Mouse (Mus musculus) liver, embryonic 14.5 days (tissue): Measurements from ENCODE around the gene Msl2. TPM values are rescaled to one million over a fixed set of nuclear protein-coding genes. Genes with fewer than 3 reads are reported as not detected.

Experiments used
- ATAC-seq: fragments of 200-750 bp; cut with Nextera tagmentation; 2 replicates; pipeline ENCODE4 v1.8.0; 2017; ENCODE audit warnings: moderate number of reproducible peaks, mild to moderate bottlenecking, moderate library complexity; ENCODE audit not compliant: insufficient read depth
- DNase-seq, 3 experiments: peaks; one replicate each; pipeline ENCODE4 v3.0.0-alpha.2; 2012 to 2013; ENCODE audit warnings: low read depth in 3 of 3, low spot score in 3 of 3
- H3K27ac ChIP-seq: fragments of 300-500 bp; sonication (generic); 2 replicates; pipeline ENCODE4 v1.5.1; 2014; ENCODE audit warnings: moderate library complexity, mild to moderate bottlenecking, control low read depth, inconsistent platforms
- H3K27me3 ChIP-seq: fragments of 300-500 bp; sonication (generic); 2 replicates; pipeline ENCODE4 v1.6.1; 2014; ENCODE audit warnings: mild to moderate bottlenecking, low read length, moderate library complexity; ENCODE audit not compliant: control insufficient read depth, insufficient read depth
- H3K36me3 ChIP-seq: fragments of 300-500 bp; sonication (generic); replicated peaks from 2 replicates; pipeline ENCODE4 v1.6.1; 2014; ENCODE audit warnings: low read depth; ENCODE audit not compliant: control insufficient read depth, insufficient read depth
- H3K4me1 ChIP-seq, 2 experiments: fragments of 200-500 bp in 1 of 2; fragments of 300-500 bp in 1 of 2; sonication (generic) in 1 of 2; replicated peaks; 2 replicates each; pipeline ENCODE4 v1.6.1; 2012 to 2014; ENCODE audit warnings: antibody characterized with exemption in 1 of 2, inconsistent platforms in 1 of 2, low read length in 1 of 2; ENCODE audit not compliant: control insufficient read depth in 2 of 2, insufficient read depth in 2 of 2
- H3K4me2 ChIP-seq: fragments of 300-500 bp; sonication (generic); 2 replicates; pipeline ENCODE4 v1.6.1; 2014; ENCODE audit warnings: low read depth, mild to moderate bottlenecking, control low read depth, moderate library complexity
- H3K4me3 ChIP-seq, 2 experiments: fragments of 200-500 bp in 1 of 2; fragments of 300-500 bp in 1 of 2; sonication (generic) in 1 of 2; 2 replicates each; pipeline ENCODE4 v1.5.1; 2012 to 2014; ENCODE audit warnings: low read depth in 2 of 2, low read length in 2 of 2, mild to moderate bottlenecking in 2 of 2, control low read depth in 1 of 2, inconsistent platforms in 1 of 2, moderate library complexity in 1 of 2; ENCODE audit not compliant: insufficient read depth in 1 of 2
- H3K9ac ChIP-seq: fragments of 300-500 bp; sonication (generic); replicated peaks from 2 replicates; pipeline ENCODE4 v1.6.1; 2014; ENCODE audit warnings: mild to moderate bottlenecking, control low read depth, moderate library complexity
- H3K9me3 ChIP-seq: fragments of 300-500 bp; sonication (generic); 2 replicates; pipeline ENCODE4 v1.6.1; 2016; ENCODE audit warnings: low read length, mixed read lengths; ENCODE audit not compliant: control insufficient read depth
- CTCF ChIP-seq: IDR thresholded peaks from 2 replicates; pipeline ENCODE4 v1.5.1; 2016; ENCODE audit warnings: antibody characterized with exemption, low read depth, control low read depth
- EP300 ChIP-seq: IDR thresholded peaks from 2 replicates; pipeline ENCODE4 v1.6.1; 2016; ENCODE audit warnings: antibody characterized with exemption, low read depth
- WGBS: fragments of 180-500 bp; shearing (Covaris S2); extraction: QIAGEN DNeasy Blood & Tissue Kit; methylation state at CpG from one replicate; pipeline ENCODE4 v1.1.7; 2014; ENCODE audit not compliant: insufficient replicate concordance; 5-methylcytosine and 5-hydroxymethylcytosine counted together
- polyA plus RNA-seq, 2 experiments: library from polyadenylated mRNA; depleted of rRNA in 1 of 2; stranded (reverse) in 1 of 2; unstranded in 1 of 2; fragments of >200 nt; fragmentation: Nextera tagmentation in 1 of 2; extraction: Ambion mirVana in 1 of 2; gene quantifications; 2 replicates each; pipeline versions ENCODE4 v1.2.1 to v1.2.3; 2012 to 2014

The Msl2 gene
- polyA plus RNA-seq, 2 experiments = 2.3 to 9.4 TPM

- H3K27ac ChIP-seq = no peak overlapping the region; the same call in 1 of the 2 replicates
- peaks cover 21 to 24% of the 10 kb centered on the region in 2 experiments for H3K4me1 ChIP-seq
- ATAC-seq (no peak), DNase-seq (no peak)
- no peaks in the 10 kb centered on the region for H3K27me3 ChIP-seq
- peak overlapping the region; percentile 7 to 42 for H3K4me3 ChIP-seq
- H3K9me3 ChIP-seq = no peaks in the 10 kb centered on the region
- 65% methylated on average over 4 of the region's 4 CpGs for WGBS
- peak overlapping the region; percentile 95 for H3K4me2 ChIP-seq
- peaks cover 5% of the 10 kb centered on the region; the same call in 1 of the 2 replicates for H3K36me3 ChIP-seq
- TF ChIP-seq EP300 (no peak), CTCF (no peak)
- peak overlapping the region; percentile 52 for H3K9ac ChIP-seq
Observed at GRCm38 (mm10) chr9:101078579-101078978, 4.7 kb downstream of the Msl2 start.

- Histone ChIP-seq H3K4me2 (no peak overlapping the region), H3K27me3 (no peaks in the 10 kb centered on the region), H3K36me3 (peaks cover 5% of the 10 kb centered on the region; the same call in 1 of the 2 replicates), H3K9me3 (no peaks in the 10 kb centered on the region), H3K4me3 (no peak overlapping the region), H3K4me1 (peaks cover 23 to 24% of the 10 kb centered on the region in 2 experiments), H3K27ac (no peak overlapping the region), H3K9ac (no peak overlapping the region)
- TF ChIP-seq EP300 (no peak), CTCF (peak; percentile 34; the same call in 1 of the 2 replicates)
- DNase-seq = no peak
- ATAC-seq = no peak
- 72% methylated on average over 3 of the region's 3 CpGs for WGBS
Observed at GRCm38 (mm10) chr9:101080046-101080685, 6.3 kb downstream of the Msl2 start.

GRCm38 (mm10) chr9:101083728-101084127, 9.8 kb downstream of the Msl2 start:
- Histone ChIP-seq H3K9me3 (no peaks in the 10 kb centered on the region), H3K4me3 (no peak overlapping the region), H3K27me3 (no peaks in the 10 kb centered on the region), H3K36me3 (peaks cover 2% of the 10 kb centered on the region; the same call in 1 of the 2 replicates), H3K27ac (no peak overlapping the region), H3K4me2 (no peak overlapping the region), H3K4me1 (peaks cover 14% of the 10 kb centered on the region in 2 experiments), H3K9ac (no peak overlapping the region)
- ATAC-seq = no peak
- WGBS = 72% methylated on average over 3 of the region's 3 CpGs
- TF ChIP-seq CTCF (no peak), EP300 (no peak)
- no peak for DNase-seq

GRCm38 (mm10) chr9:101095425-101095824, 21.5 kb downstream of the Msl2 start:
- no peak overlapping the region for H3K9ac ChIP-seq
- ATAC-seq = no peak
- H3K9me3 ChIP-seq = no peaks in the 10 kb centered on the region
- DNase-seq = no peak
- no peak overlapping the region for H3K4me3 ChIP-seq
- no peak overlapping the region for H3K27ac ChIP-seq
- no peaks in the 10 kb centered on the region for H3K27me3 ChIP-seq
- WGBS = 81% methylated on average over 4 of the region's 4 CpGs
- no peak overlapping the region for H3K4me2 ChIP-seq
- H3K36me3 ChIP-seq = peaks cover under 1% of the 10 kb centered on the region; the same call in 1 of the 2 replicates
- H3K4me1 ChIP-seq = peaks cover 3 to 11% of the 10 kb centered on the region in 2 experiments; a peak in 3 of 4 replicates
- no peak for TF ChIP-seq EP300
- TF ChIP-seq CTCF = no peak

- WGBS = 94% methylated on average over 3 of the region's 3 CpGs
- Histone ChIP-seq H3K27me3 (no peaks in the 10 kb centered on the region), H3K4me1 (peaks cover 3 to 11% of the 10 kb centered on the region in 2 experiments; a peak in 3 of 4 replicates), H3K27ac (no peak overlapping the region), H3K9ac (no peak overlapping the region), H3K36me3 (peaks cover 10% of the 10 kb centered on the region), H3K4me2 (no peak overlapping the region), H3K9me3 (no peaks in the 10 kb centered on the region), H3K4me3 (no peak overlapping the region)
- DNase-seq (no peak), ATAC-seq (no peak)
- no peak for TF ChIP-seq CTCF
- no peak for TF ChIP-seq EP300
Observed at GRCm38 (mm10) chr9:101096461-101096860, 22.6 kb downstream of the Msl2 start.
